8 mouse cellular contexts compared by ENCODE assay signal in genomic region chr2:30891002-30891401, GRCm38 (mm10). TPM values are rescaled to one million over a fixed set of nuclear protein-coding genes. Genes with fewer than 3 reads are reported as not detected.
A peak's percentile ranks its signal among the peaks of the same experiment; 100 is the strongest.
DNase-seq lines count a peak whose midpoint lies in the region; ATAC-seq and TF ChIP-seq lines count a peak whose summit lies in the region.

No protein-coding gene starts in this region.

- ATAC-seq in lung, postnatal 0 days, result peak; percentile 46

- H3K27ac ChIP-seq in ES-Bruce4 (ENCODE audit: insufficient read depth, low read length), result no peak overlapping the region
- no peak overlapping the region for H3K27ac ChIP-seq in cerebellum, adult 2 months (ENCODE audit: insufficient read depth, low read length)
- H3K27ac ChIP-seq in lung, postnatal 0 days (ENCODE audit: low read length), result no peak overlapping the region

- no peaks in the 10 kb centered on the region for H3K27me3 ChIP-seq in ES-Bruce4 (ENCODE audit: control insufficient read depth, insufficient read depth, low read length, poor library complexity, severe bottlenecking)
- H3K27me3 ChIP-seq in cerebellum, adult 2 months (ENCODE audit: control insufficient read depth, insufficient read depth, low read length), result no peaks in the 10 kb centered on the region
- H3K27me3 ChIP-seq in lung, postnatal 0 days (replicated peaks; ENCODE audit: insufficient read depth, low read length), result no peaks in the 10 kb centered on the region

- WGBS in cerebellum, adult 2 months, result 23% methylated on average over 3 of the region's 3 CpGs
- WGBS in lung, postnatal 0 days, result 0% methylated on average over 3 of the region's 3 CpGs

- no peak overlapping the region for H3K9ac ChIP-seq in ES-Bruce4 (ENCODE audit: low read depth, poor library complexity, severe bottlenecking)
- H3K9ac ChIP-seq in lung, postnatal 0 days (replicated peaks; ENCODE audit: low read depth), result no peak overlapping the region

- DNase-seq in cerebellum, adult 18-20 months, result peak; percentile 47 to 61
- DNase-seq in cerebellum, adult 11-12 months, result no peak
- peak; percentile 41 to 45 for DNase-seq in cerebellum, adult 2 months
- DNase-seq in gastrocnemius, postnatal 14 days, result peak; percentile 41
- peak; percentile 61 to 73 for DNase-seq in kidney, postnatal 4 days
- peak; percentile 76 for DNase-seq in lung, postnatal 0 days (ENCODE audit: low spot score)
- peak; percentile 8 for DNase-seq in spleen, adult 12 weeks (ENCODE audit: low spot score)

- no peak for TF ChIP-seq POLR2A in ES-Bruce4 (IDR thresholded peaks at IDR 0.05; ENCODE audit: insufficient read depth, low read length)
- TF ChIP-seq POLR2A in cerebellum, adult 2 months (IDR thresholded peaks at IDR 0.05; ENCODE audit: borderline replicate concordance, insufficient read depth, low read length), result no peak

- H3K36me3 ChIP-seq in ES-Bruce4 (ENCODE audit: control insufficient read depth, insufficient read depth, low read length, poor library complexity, severe bottlenecking), result no peaks in the 10 kb centered on the region
- H3K36me3 ChIP-seq in lung, postnatal 0 days (ENCODE audit: insufficient read depth, low read length), result no peaks in the 10 kb centered on the region

- H3K4me2 ChIP-seq in lung, postnatal 0 days (replicated peaks; ENCODE audit: low read depth, low read length), result no peak overlapping the region

- intact Hi-C loops in gastrocnemius, postnatal 14 days (cut with DNase I; ENCODE audit: low total_unique reads), result loop anchor here (2.0 kb wide), 1 partner anchor 44 kb away; no protein-coding TSS in a partner anchor

- H3K9me3 ChIP-seq in ES-Bruce4 (replicated peaks; ENCODE audit: control insufficient read depth, insufficient read depth, low read length, poor library complexity, severe bottlenecking), result no peaks in the 10 kb centered on the region
- no peaks in the 10 kb centered on the region for H3K9me3 ChIP-seq in lung, postnatal 0 days (ENCODE audit: low read length)

- no peak overlapping the region for H3K4me3 ChIP-seq in ES-Bruce4 (ENCODE audit: low read depth, low read length)
- H3K4me3 ChIP-seq in cerebellum, adult 2 months (replicated peaks; ENCODE audit: insufficient read depth, low read depth, low read length), result no peak overlapping the region
- no peak overlapping the region for H3K4me3 ChIP-seq in lung, postnatal 0 days (ENCODE audit: low read depth, low read length)

- no peaks in the 10 kb centered on the region for H3K4me1 ChIP-seq in ES-Bruce4 (ENCODE audit: control insufficient read depth, insufficient read depth, low read length)
- H3K4me1 ChIP-seq in cerebellum, adult 2 months (ENCODE audit: control insufficient read depth, insufficient read depth, low read length), result peaks cover 4% of the 10 kb centered on the region
- no peaks in the 10 kb centered on the region for H3K4me1 ChIP-seq in lung, postnatal 0 days (ENCODE audit: insufficient read depth, low read depth, low read length)

- peak; percentile 67 for TF ChIP-seq CTCF in ES-Bruce4 (IDR thresholded peaks at IDR 0.05; ENCODE audit: low read depth, low read length)
- TF ChIP-seq CTCF in cerebellum, adult 2 months (IDR thresholded peaks at IDR 0.05; ENCODE audit: borderline replicate concordance, insufficient read depth, low read depth, low read length), result peak; percentile 71
- peak; percentile 88 for TF ChIP-seq CTCF in lung, postnatal 0 days (IDR thresholded peaks at IDR 0.05)

- no peak for TF ChIP-seq EP300 in ES-Bruce4 (IDR thresholded peaks at IDR 0.05; ENCODE audit: insufficient read depth, low read depth, low read length)
- TF ChIP-seq EP300 in lung, postnatal 0 days (IDR thresholded peaks at IDR 0.05), result no peak

RNA-seq across cellular contexts. Expression of gene Ptges, which starts 38.7 kb away (rescaled TPM):
- 8.7 and 9.4 TPM in 2 replicates for polyA plus RNA-seq in ES-Bruce4 (2011; ENCODE audit: insufficient read depth, insufficient read length, low read depth, missing spikeins)
- 3.7 and 4.3 TPM in 2 replicates for polyA plus RNA-seq in cerebellum, adult 2 months (2012; rRNA removed)
- 1 to 10 TPM; 6.3 to 9.7 TPM for total RNA-seq in gastrocnemius, postnatal 14 days (2021)
- polyA plus RNA-seq in lung, postnatal 0 days (2015; fragmentation: Nextera tagmentation; extraction: Ambion mirVana), result 20.0 and 29.8 TPM in 2 replicates

RNA-seq across cellular contexts. Expression of gene Prrx2, which starts 56.2 kb away (rescaled TPM):
- polyA plus RNA-seq in ES-Bruce4 (2011; ENCODE audit: insufficient read depth, insufficient read length, low read depth, missing spikeins), result 6.5 and 6.9 TPM in 2 replicates
- polyA plus RNA-seq in cerebellum, adult 2 months (2012; rRNA removed), result 1.7 and 2.1 TPM in 2 replicates
- total RNA-seq in gastrocnemius, postnatal 14 days (2021), result 1 to 10 TPM; 2.0 to 3.5 TPM
- 2.9 and 4.3 TPM in 2 replicates for polyA plus RNA-seq in lung, postnatal 0 days (2015; fragmentation: Nextera tagmentation; extraction: Ambion mirVana)
